Mouse (Mus musculus) spleen, adult 2 months (tissue): ENCODE data around the gene Gm9887. TPM values are rescaled to one million over a fixed set of nuclear protein-coding genes. Genes with fewer than 3 reads are reported as not detected.
"Not testable (repeated sequence)": the region's sequence is repeated elsewhere in the genome, so short reads cannot be mapped to it uniquely, and the experiment has no call there.

Source experiments
- DNase-seq, 2 experiments: peaks; one replicate each; pipeline versions ENCODE4 v3.0.0 to v3.0.0-alpha.2; 2012 to 2021; ENCODE audit warnings: low spot score in 2 of 2, low read depth in 1 of 2
- H3K27ac ChIP-seq: fragments of 200-500 bp; 2 replicates; pipeline ENCODE4 v1.5.1; 2012; ENCODE audit warnings: low read length, inconsistent platforms; ENCODE audit not compliant: insufficient read depth
- H3K27me3 ChIP-seq: fragments of 200-500 bp; 2 replicates; pipeline ENCODE4 v1.6.1; 2012; ENCODE audit warnings: mild to moderate bottlenecking, moderate library complexity, low read length, inconsistent platforms; ENCODE audit not compliant: control insufficient read depth, insufficient read depth
- H3K36me3 ChIP-seq: fragments of 200-500 bp; 2 replicates; pipeline ENCODE4 v1.6.1; 2012; ENCODE audit warnings: mild to moderate bottlenecking, low read length, inconsistent platforms; ENCODE audit not compliant: control insufficient read depth, insufficient read depth
- H3K4me1 ChIP-seq: fragments of 200-500 bp; 2 replicates; pipeline ENCODE4 v1.6.1; 2011; ENCODE audit warnings: inconsistent platforms; ENCODE audit not compliant: control insufficient read depth, insufficient read depth, insufficient read length
- H3K4me3 ChIP-seq: fragments of 200-500 bp; 2 replicates; pipeline ENCODE4 v1.5.1; 2011; ENCODE audit warnings: mild to moderate bottlenecking, inconsistent platforms; ENCODE audit not compliant: insufficient read depth, insufficient read length; ENCODE audit errors: extremely low read depth
- CTCF ChIP-seq: fragments of 200-500 bp; IDR thresholded peaks from 2 replicates; pipeline ENCODE4 v1.5.1; 2011; ENCODE audit warnings: mild to moderate bottlenecking, inconsistent platforms; ENCODE audit not compliant: insufficient read depth, insufficient read length, insufficient replicate concordance; ENCODE audit errors: extremely low read depth
- POLR2A ChIP-seq: fragments of 200-500 bp; IDR thresholded peaks from 2 replicates; pipeline ENCODE4 v1.6.1; 2011; ENCODE audit warnings: low read depth, low read length, inconsistent platforms
- WGBS: fragments of 180-500 bp; shearing (Covaris S2); methylation state at CpG from one replicate; pipeline ENCODE4 v1.1.7; 2018; 5-methylcytosine and 5-hydroxymethylcytosine counted together
- polyA plus RNA-seq: library from polyadenylated mRNA; depleted of rRNA; stranded (reverse); fragments of >200 nt; gene quantifications from 2 replicates; pipeline ENCODE4 v1.2.3, GENCODE M21; 2012

Gene Gm9887
- polyA plus RNA-seq, 1 experiment, result 3.0 TPM

GRCm38 (mm10) chr12:69385542-69386280, 13.5 kb upstream of the Gm9887 start:
- H3K27ac ChIP-seq, result no peak overlapping the region

GRCm38 (mm10) chr12:69384606-69385005, 12.3 kb upstream of the Gm9887 start:
- Histone ChIP-seq H3K36me3 (no peaks in the 10 kb centered on the region), H3K27me3 (no peaks in the 10 kb centered on the region), H3K4me3 (no peak overlapping the region), H3K4me1 (peaks cover 10% of the 10 kb centered on the region), H3K27ac (no peak overlapping the region)
- no peak for DNase-seq
- 91% methylated on average over 5 of the region's 5 CpGs for WGBS
- TF ChIP-seq CTCF (no peak), POLR2A (no peak)

More at GRCm38 (mm10) chr12:69385542-69386280, 13.5 kb upstream of the Gm9887 start:
- Histone ChIP-seq H3K4me1 (peaks cover 10% of the 10 kb centered on the region), H3K36me3 (no peaks in the 10 kb centered on the region), H3K27me3 (no peaks in the 10 kb centered on the region), H3K4me3 (no peak overlapping the region)
- no peak for TF ChIP-seq CTCF
- no peak for TF ChIP-seq POLR2A
- DNase-seq, result peak in 1 of 2 experiments; percentile 59
- 51% methylated on average over 6 of the region's 6 CpGs for WGBS

- Histone ChIP-seq H3K27me3 (no peaks in the 10 kb centered on the region), H3K36me3 (no peaks in the 10 kb centered on the region), H3K27ac (no peak overlapping the region), H3K4me1 (peaks cover 7% of the 10 kb centered on the region), H3K4me3 (no peak overlapping the region)
- no peak for DNase-seq
- 96% methylated on average over 1 of the region's 1 CpGs for WGBS
- TF ChIP-seq POLR2A (no peak), CTCF (no peak)
These were observed 10.6 kb upstream of the Gm9887 start for GRCm38 (mm10) chr12:69382880-69383279.

GRCm38 (mm10) chr12:69378558-69379454, 6.5 kb upstream of the Gm9887 start:
- H3K27me3 ChIP-seq, result no peaks in the 10 kb centered on the region
- WGBS, result 62% methylated on average over 11 of the region's 11 CpGs
- H3K4me3 ChIP-seq, result no peak overlapping the region
- TF ChIP-seq POLR2A, result no peak
- TF ChIP-seq CTCF, result no peak
- peaks cover 4% of the 10 kb centered on the region for H3K36me3 ChIP-seq
- no peak for DNase-seq
- peaks cover 2% of the 10 kb centered on the region; the same call in 1 of the 2 replicates for H3K4me1 ChIP-seq
- H3K27ac ChIP-seq, result peak overlapping the region; percentile 16; the same call in 1 of the 2 replicates

- 96% methylated on average over 6 of the region's 6 CpGs for WGBS
- DNase-seq, H3K4me1 ChIP-seq, H3K4me3 ChIP-seq, H3K27me3 ChIP-seq, H3K36me3 ChIP-seq, H3K27ac ChIP-seq: not testable (repeated sequence)
These were observed 5.4 kb upstream of the Gm9887 start for GRCm38 (mm10) chr12:69377636-69378035.

- no peak overlapping the region for H3K4me3 ChIP-seq
- H3K27ac ChIP-seq, result no peak overlapping the region
- WGBS, result 95% methylated on average over 1 of the region's 1 CpGs
- TF ChIP-seq CTCF (no peak), POLR2A (no peak)
- no peak for DNase-seq
- peaks cover 9% of the 10 kb centered on the region for H3K36me3 ChIP-seq
- no peaks in the 10 kb centered on the region for H3K27me3 ChIP-seq
- peaks cover 2% of the 10 kb centered on the region; the same call in 1 of the 2 replicates for H3K4me1 ChIP-seq
These were observed 4.9 kb upstream of the Gm9887 start for GRCm38 (mm10) chr12:69377188-69377587.
